In genomic region chr8:91034417-91034816, GRCm38 (mm10) we compare ENCODE assay signal across 12 mouse cellular contexts. TPM values are rescaled to one million over a fixed set of nuclear protein-coding genes. Genes with fewer than 3 reads are reported as not detected.
A peak's percentile ranks its signal among the peaks of the same experiment; 100 is the strongest.
DNase-seq lines count a peak whose midpoint lies in the region; ATAC-seq and TF ChIP-seq lines count a peak whose summit lies in the region.
"Had no signal": no experiment of that assay in that cellular context is flagged by ENCODE, and none has a peak within 500 bp of the region (broad histone marks: within the 10 kb centered on the region; RNA-seq: fewer than 3 reads in every experiment).

No protein-coding gene starts in this region.

- no peaks in the 10 kb centered on the region for H3K27me3 ChIP-seq in forebrain, postnatal 0 days (ENCODE audit: insufficient read depth, low read length)
- no peaks in the 10 kb centered on the region for H3K27me3 ChIP-seq in forebrain, embryonic 15.5 days
- H3K27me3 ChIP-seq in liver, postnatal 0 days (ENCODE audit: insufficient read depth, low read length): no peaks in the 10 kb centered on the region
- H3K27me3 ChIP-seq in MEL (ENCODE audit: control insufficient read depth in 1 of 2, insufficient read depth in 2 of 2, low read length in 2 of 2): no peaks in the 10 kb centered on the region
- H3K27me3 ChIP-seq: heart, embryonic 13.5 days; liver, embryonic 13.5 days had no signal

- no peak for TF ChIP-seq POLR2A in MEL (IDR thresholded peaks at IDR 0.05; ENCODE audit: control insufficient read depth in 1 of 2, insufficient read depth in 1 of 2, low read depth in 1 of 2, low read length in 2 of 2, poor library complexity in 1 of 2)

- H3K79me2 ChIP-seq in MEL (ENCODE audit: control insufficient read depth, insufficient read depth, low read length, poor library complexity): no peaks in the 10 kb centered on the region

- H3K9me3 ChIP-seq in forebrain, postnatal 0 days (ENCODE audit: low read length): no peaks in the 10 kb centered on the region
- H3K9me3 ChIP-seq in forebrain, embryonic 15.5 days: no peaks in the 10 kb centered on the region
- H3K9me3 ChIP-seq in liver, postnatal 0 days (ENCODE audit: low read length): no peaks in the 10 kb centered on the region
- no peaks in the 10 kb centered on the region for H3K9me3 ChIP-seq in MEL (replicated peaks; ENCODE audit: insufficient read depth, low read length)
- H3K9me3 ChIP-seq: heart, embryonic 13.5 days; liver, embryonic 13.5 days had no signal

- no peak for DNase-seq in forebrain, postnatal 0 days
- no peak for DNase-seq in liver, postnatal 0 days
- DNase-seq in liver: no peak
- DNase-seq in MEL (ENCODE audit: low read depth, low spot score): peak; percentile 41
- no peak for DNase-seq in T-cell, adult 2 months (ENCODE audit: low spot score)
- no peak for DNase-seq in layer of hippocampus, adult 8-10 months (ENCODE audit: low spot score in 2 of 2)
- DNase-seq: cerebellum, postnatal 25 days; kidney, postnatal 25 days; liver, embryonic 13.5 days had no signal

- no peak overlapping the region for H3K9ac ChIP-seq in forebrain, postnatal 0 days
- H3K9ac ChIP-seq in forebrain, embryonic 15.5 days (replicated peaks): no peak overlapping the region
- no peak overlapping the region for H3K9ac ChIP-seq in liver, postnatal 0 days (replicated peaks)
- no peak overlapping the region for H3K9ac ChIP-seq in MEL (ENCODE audit: control insufficient read depth, low read depth, low read length, poor library complexity, severe bottlenecking)
- H3K9ac ChIP-seq: heart, embryonic 13.5 days; liver, embryonic 13.5 days had no signal

- TF ChIP-seq CTCF in forebrain, postnatal 0 days (IDR thresholded peaks at IDR 0.05; ENCODE audit: low read depth): peak; percentile 16; the same call in 1 of the 2 replicates
- TF ChIP-seq CTCF in liver, postnatal 0 days (IDR thresholded peaks at IDR 0.05; ENCODE audit: low read depth): 0 out of 2 replicates have a peak, but pooled peaks have one; percentile 15
- TF ChIP-seq CTCF in MEL (IDR thresholded peaks at IDR 0.05 in 2 of 3, conservative IDR thresholded peaks at IDR 0.05 in 1 of 3; ENCODE audit: control insufficient read depth in 1 of 3, insufficient read depth in 1 of 3, low read depth in 2 of 3, low read length in 3 of 3, poor library complexity in 1 of 3, severe bottlenecking in 1 of 3): peak; percentile 27 to 55 (median 35); a peak in 4 of 6 replicates

- peaks cover 82% of the 10 kb centered on the region for H3K36me3 ChIP-seq in forebrain, postnatal 0 days (ENCODE audit: insufficient read depth)
- H3K36me3 ChIP-seq in forebrain, embryonic 15.5 days: peaks cover 83% of the 10 kb centered on the region
- peaks cover 59% of the 10 kb centered on the region for H3K36me3 ChIP-seq in liver, postnatal 0 days (replicated peaks; ENCODE audit: insufficient read depth, low read length)
- peaks cover 0 to 17% of the 10 kb centered on the region in 2 experiments; a peak in 2 of 4 replicates for H3K36me3 ChIP-seq in MEL (ENCODE audit: control insufficient read depth in 1 of 2, insufficient read depth in 2 of 2, low read length in 2 of 2)

- no peak for ATAC-seq in forebrain, postnatal 0 days
- no peak for ATAC-seq in forebrain, embryonic 15.5 days (replicated peaks)
- ATAC-seq in liver, postnatal 0 days: no peak
- peak; percentile 75 for ATAC-seq in megakaryocyte progenitor cell, adult 5-6 weeks (replicated peaks; ENCODE audit: poor library complexity)

- H3K4me2 ChIP-seq in forebrain, postnatal 0 days (ENCODE audit: low read depth): no peak overlapping the region
- no peak overlapping the region for H3K4me2 ChIP-seq in forebrain, embryonic 15.5 days (replicated peaks)
- no peak overlapping the region for H3K4me2 ChIP-seq in liver, postnatal 0 days (ENCODE audit: low read depth, low read length)
- H3K4me2 ChIP-seq: heart, embryonic 13.5 days; liver, embryonic 13.5 days had no signal

- H3K27ac ChIP-seq in forebrain, postnatal 0 days (ENCODE audit: low read depth, low read length): no peak overlapping the region
- H3K27ac ChIP-seq in forebrain, embryonic 15.5 days (replicated peaks): no peak overlapping the region
- H3K27ac ChIP-seq in liver, postnatal 0 days (ENCODE audit: low read depth): no peak overlapping the region
- H3K27ac ChIP-seq in MEL (ENCODE audit: control insufficient read depth, low read depth, low read length): no peak overlapping the region
- H3K27ac ChIP-seq: heart, embryonic 13.5 days; liver, embryonic 13.5 days had no signal

- TF ChIP-seq EP300 in liver, postnatal 0 days (IDR thresholded peaks at IDR 0.05; ENCODE audit: low read depth): no peak
- no peak for TF ChIP-seq EP300 in MEL (IDR thresholded peaks at IDR 0.05; ENCODE audit: low read depth in 1 of 2, low read length in 2 of 2)

- WGBS in forebrain, postnatal 0 days: 88% methylated on average over 6 of the region's 6 CpGs
- WGBS in forebrain, embryonic 15.5 days: 89% methylated on average over 6 of the region's 6 CpGs
- 81% methylated on average over 6 of the region's 6 CpGs for WGBS in liver, postnatal 0 days (ENCODE audit: insufficient replicate concordance)

- H3K4me3 ChIP-seq in forebrain, postnatal 0 days (ENCODE audit: low read depth, low read length): no peak overlapping the region
- no peak overlapping the region for H3K4me3 ChIP-seq in forebrain, embryonic 15.5 days
- H3K4me3 ChIP-seq in liver, postnatal 0 days (ENCODE audit: low read depth, low read length): no peak overlapping the region
- H3K4me3 ChIP-seq in MEL (ENCODE audit: control insufficient read depth in 1 of 2, insufficient read depth in 1 of 2, low read depth in 2 of 2, low read length in 2 of 2): no peak overlapping the region
- H3K4me3 ChIP-seq: heart, embryonic 13.5 days; liver, embryonic 13.5 days had no signal

- peak; percentile 18 for TF ChIP-seq RAD21 in MEL (IDR thresholded peaks at IDR 0.05; ENCODE audit: low read depth, low read length)

- no peaks in the 10 kb centered on the region for H3K4me1 ChIP-seq in forebrain, postnatal 0 days (ENCODE audit: insufficient read depth)
- no peaks in the 10 kb centered on the region for H3K4me1 ChIP-seq in forebrain, embryonic 15.5 days
- no peaks in the 10 kb centered on the region for H3K4me1 ChIP-seq in liver, postnatal 0 days (ENCODE audit: insufficient read depth)
- H3K4me1 ChIP-seq in MEL (ENCODE audit: control insufficient read depth in 1 of 2, insufficient read depth in 2 of 2, low read length in 2 of 2): no peaks in the 10 kb centered on the region
- H3K4me1 ChIP-seq: heart, embryonic 13.5 days; liver, embryonic 13.5 days had no signal

TF ChIP-seq in MEL, 35 proteins besides CTCF, POLR2A, EP300 and RAD21:
- no peak for TF ChIP-seq USF2 (IDR thresholded peaks at IDR 0.05; ENCODE audit: borderline replicate concordance in 1 of 2, insufficient read depth in 1 of 2, low read depth in 1 of 2, low read length in 2 of 2)
- peak; percentile 44 for TF ChIP-seq SMC3 (IDR thresholded peaks at IDR 0.05; ENCODE audit: low read depth, low read length)
TF ChIP-seq in MEL: peak in this region for 1.

RNA-seq across cellular contexts. Expression of gene Rbl2, which starts 35.4 kb away (rescaled TPM):
- 28.9 and 35.1 TPM in 2 replicates for total RNA-seq in forebrain, postnatal 0 days (2014; rRNA removed)
- 8.7 and 13.3 TPM in 2 replicates for polyA plus RNA-seq in forebrain, postnatal 0 days (2015; fragmentation: Nextera tagmentation; extraction: Ambion mirVana)
- 20.5 and 22.0 TPM in 2 replicates for polyA plus RNA-seq in forebrain, embryonic 15.5 days (2015; fragmentation: Nextera tagmentation; extraction: Ambion mirVana)
- polyA plus RNA-seq in liver, postnatal 0 days (2015; fragmentation: Nextera tagmentation; extraction: Ambion mirVana): 3.9 and 4.3 TPM in 2 replicates
- total RNA-seq in MEL (2012; rRNA removed): 2.9 and 4.0 TPM in 2 replicates
- 1 to 10 TPM in 1 of 2 experiments, not detected in 1; 8.4 TPM for polyA plus RNA-seq in MEL (2012; ENCODE audit: insufficient read depth in 1 of 2, insufficient read length in 2 of 2, low read depth in 1 of 2, low replicate concordance in 2 of 2, missing spikeins in 1 of 2)
- total RNA-seq in megakaryocyte progenitor cell, adult 5-6 weeks (2015): 44.5 and 47.4 TPM in 2 replicates
- total RNA-seq in megakaryocyte progenitor cell, adult 5-6 weeks (2017): 48.1 and 60.5 TPM in 2 replicates
- total RNA-seq in layer of hippocampus, adult 8-10 months (2022): 10 to 100 TPM; 38.3 to 45.0 (median 42.1) TPM
